Mouse (Mus musculus) heart, adult 2 months (tissue): ENCODE measurements around the gene Itga1.

Experiments used
- CTCF ChIP-seq: fragments of 200-600 bp; IDR thresholded peaks from 2 replicates; pipeline ENCODE4 v1.8.1; 2022; ENCODE audit warnings: antibody characterized with exemption, mild to moderate bottlenecking, moderate library complexity
- EP300 ChIP-seq: fragments of 200-500 bp; IDR thresholded peaks from 2 replicates; pipeline ENCODE4 v1.6.1; 2011; ENCODE audit warnings: low read depth, low read length, control low read depth; ENCODE audit not compliant: insufficient read depth

- TF ChIP-seq EP300, result no peak
- no peak for TF ChIP-seq CTCF
These were observed 102.2 kb downstream of the Itga1 start for GRCm38 (mm10) chr13:114999582-114999981.
